Mouse (Mus musculus): ENCODE data around the gene Sycn. TPM values are rescaled to one million over a fixed set of nuclear protein-coding genes. Genes with fewer than 3 reads are reported as not detected.

The Sycn gene
- total RNA-seq, 2 experiments from 2014 or later: not detected

GRCm38 (mm10) chr7:28582841-28583240 is 42.2 kb downstream of the Sycn start:
- no peak for ATAC-seq (replicated peaks; ENCODE audit: low FRiP score, poor library complexity, severe bottlenecking)

GRCm38 (mm10) chr7:28583570-28584344 is 43.1 kb downstream of the Sycn start:
- no peak for ATAC-seq (replicated peaks; ENCODE audit: low FRiP score, poor library complexity, severe bottlenecking)

- ATAC-seq (replicated peaks; ENCODE audit: low FRiP score, poor library complexity, severe bottlenecking): peak; percentile 43
Observed at GRCm38 (mm10) chr7:28584468-28584867, 43.8 kb downstream of the Sycn start.

- ATAC-seq (replicated peaks; ENCODE audit: low FRiP score, poor library complexity, severe bottlenecking): no peak
Observed at GRCm38 (mm10) chr7:28585001-28585400, 44.3 kb downstream of the Sycn start.

- ATAC-seq (replicated peaks; ENCODE audit: low FRiP score, poor library complexity, severe bottlenecking): no peak
Observed at GRCm38 (mm10) chr7:28586663-28587411, 46.2 kb downstream of the Sycn start.

GRCm38 (mm10) chr7:28587644-28588043 is 47.0 kb downstream of the Sycn start:
- ATAC-seq (replicated peaks; ENCODE audit: low FRiP score, poor library complexity, severe bottlenecking): no peak

Other genes with a start within 250 kb of the Sycn start
- gene Selenov, start 249.7 kb upstream of the Sycn start, total RNA-seq (2015; ENCODE audit: low replicate concordance): not detected in 2 replicates
- not detected in 2 replicates for gene Selenov, start 249.7 kb upstream of the Sycn start, total RNA-seq (2017; ENCODE audit: low replicate concordance)
- not detected in 2 replicates for gene Dll3, start 238.6 kb upstream of the Sycn start, total RNA-seq (2015; ENCODE audit: low replicate concordance)
- not detected in 2 replicates for gene Dll3, start 238.6 kb upstream of the Sycn start, total RNA-seq (2017; ENCODE audit: low replicate concordance)
- gene Timm50, start 228.8 kb upstream of the Sycn start, total RNA-seq (2015; ENCODE audit: low replicate concordance): 6.3 and 13.2 TPM in 2 replicates
- gene Timm50, start 228.8 kb upstream of the Sycn start, total RNA-seq (2017; ENCODE audit: low replicate concordance): 6.7 and 9.4 TPM in 2 replicates
- 15.9 and 18.6 TPM in 2 replicates for gene Supt5, start 202.1 kb upstream of the Sycn start, total RNA-seq (2015; ENCODE audit: low replicate concordance)
- 21.6 and 24.4 TPM in 2 replicates for gene Supt5, start 202.1 kb upstream of the Sycn start, total RNA-seq (2017; ENCODE audit: low replicate concordance)
- gene Rps16, start 190.2 kb upstream of the Sycn start, total RNA-seq (2015; ENCODE audit: low replicate concordance): 649 and 667 TPM in 2 replicates
- 67.6 and 181 TPM in 2 replicates for gene Rps16, start 190.2 kb upstream of the Sycn start, total RNA-seq (2017; ENCODE audit: low replicate concordance)
- 4.4 and 6.1 TPM in 2 replicates for gene Plekhg2, start 168.3 kb upstream of the Sycn start, total RNA-seq (2015; ENCODE audit: low replicate concordance)
- 0.98 and 4.1 TPM in 2 replicates for gene Plekhg2, start 168.3 kb upstream of the Sycn start, total RNA-seq (2017; ENCODE audit: low replicate concordance)
- 47.0 and 53.2 TPM in 2 replicates for gene Zfp36, start 160.6 kb upstream of the Sycn start, total RNA-seq (2015; ENCODE audit: low replicate concordance)
- gene Zfp36, start 160.6 kb upstream of the Sycn start, total RNA-seq (2017; ENCODE audit: low replicate concordance): 7.7 and 15.1 TPM in 2 replicates
- gene Med29, start 148.2 kb upstream of the Sycn start, total RNA-seq (2015; ENCODE audit: low replicate concordance): 6.3 and 9.0 TPM in 2 replicates
- gene Med29, start 148.2 kb upstream of the Sycn start, total RNA-seq (2017; ENCODE audit: low replicate concordance): 3.4 TPM in 1 of 2 replicates, not detected in the other
- 26.1 and 32.9 TPM in 2 replicates for gene Paf1, start 147.9 kb upstream of the Sycn start, total RNA-seq (2015; ENCODE audit: low replicate concordance)
- 16.7 and 24.7 TPM in 2 replicates for gene Paf1, start 147.9 kb upstream of the Sycn start, total RNA-seq (2017; ENCODE audit: low replicate concordance)
- gene Gmfg, start 103.4 kb upstream of the Sycn start, total RNA-seq (2015; ENCODE audit: low replicate concordance): 69.4 and 105 TPM in 2 replicates
- gene Gmfg, start 103.4 kb upstream of the Sycn start, total RNA-seq (2017; ENCODE audit: low replicate concordance): 115 and 118 TPM in 2 replicates
- gene Lrfn1, start 88.9 kb upstream of the Sycn start, total RNA-seq (2015; ENCODE audit: low replicate concordance): 6.9 TPM in 1 of 2 replicates, not detected in the other
- gene Lrfn1, start 88.9 kb upstream of the Sycn start, total RNA-seq (2017; ENCODE audit: low replicate concordance): not detected in 2 replicates
- not detected in 2 replicates for gene Ifnl2, start 30.4 kb upstream of the Sycn start, total RNA-seq (2015; ENCODE audit: low replicate concordance)
- gene Ifnl2, start 30.4 kb upstream of the Sycn start, total RNA-seq (2017; ENCODE audit: low replicate concordance): not detected in 2 replicates
- not detected in 2 replicates for gene Ifnl3, start 18.0 kb upstream of the Sycn start, total RNA-seq (2015; ENCODE audit: low replicate concordance)
- not detected in 2 replicates for gene Ifnl3, start 18.0 kb upstream of the Sycn start, total RNA-seq (2017; ENCODE audit: low replicate concordance)
- gene Nccrp1, start 6.4 kb downstream of the Sycn start, total RNA-seq (2015; ENCODE audit: low replicate concordance): 0.84 TPM in 1 of 2 replicates, not detected in the other
- gene Nccrp1, start 6.4 kb downstream of the Sycn start, total RNA-seq (2017; ENCODE audit: low replicate concordance): not detected in 2 replicates
- gene Samd4b, start 57.3 kb downstream of the Sycn start, total RNA-seq (2015; ENCODE audit: low replicate concordance): 7.3 and 11.9 TPM in 2 replicates
- gene Samd4b, start 57.3 kb downstream of the Sycn start, total RNA-seq (2017; ENCODE audit: low replicate concordance): 3.1 and 4.8 TPM in 2 replicates
- 3.1 and 3.5 TPM in 2 replicates for gene Pak4, start 57.3 kb downstream of the Sycn start, total RNA-seq (2015; ENCODE audit: low replicate concordance)
- gene Pak4, start 57.3 kb downstream of the Sycn start, total RNA-seq (2017; ENCODE audit: low replicate concordance): 2.0 and 6.4 TPM in 2 replicates
- gene Acp7, start 90.4 kb downstream of the Sycn start, total RNA-seq (2015; ENCODE audit: low replicate concordance): not detected in 2 replicates
- gene Acp7, start 90.4 kb downstream of the Sycn start, total RNA-seq (2017; ENCODE audit: low replicate concordance): not detected in 2 replicates
- 1.7 TPM in 1 of 2 replicates, not detected in the other for gene Fbxo27, start 152.0 kb downstream of the Sycn start, total RNA-seq (2015; ENCODE audit: low replicate concordance)
- gene Fbxo27, start 152.0 kb downstream of the Sycn start, total RNA-seq (2017; ENCODE audit: low replicate concordance): 0.28 TPM in 1 of 2 replicates, not detected in the other
- gene Fbxo17, start 175.9 kb downstream of the Sycn start, total RNA-seq (2015; ENCODE audit: low replicate concordance): 1.3 TPM in 1 of 2 replicates, not detected in the other
- 2.4 TPM in 1 of 2 replicates, not detected in the other for gene Fbxo17, start 175.9 kb downstream of the Sycn start, total RNA-seq (2017; ENCODE audit: low replicate concordance)
- 31.1 and 44.8 TPM in 2 replicates for gene Mrps12, start 200.9 kb downstream of the Sycn start, total RNA-seq (2015; ENCODE audit: low replicate concordance)
- 6.1 and 8.1 TPM in 2 replicates for gene Mrps12, start 200.9 kb downstream of the Sycn start, total RNA-seq (2017; ENCODE audit: low replicate concordance)
- gene Sars2, start 201.1 kb downstream of the Sycn start, total RNA-seq (2015; ENCODE audit: low replicate concordance): 0.84 TPM in 1 of 2 replicates, not detected in the other
- 1.8 and 4.3 TPM in 2 replicates for gene Sars2, start 201.1 kb downstream of the Sycn start, total RNA-seq (2017; ENCODE audit: low replicate concordance)
- gene Ccer2, start 215.3 kb downstream of the Sycn start, total RNA-seq (2015; ENCODE audit: low replicate concordance): not detected in 2 replicates
- not detected in 2 replicates for gene Ccer2, start 215.3 kb downstream of the Sycn start, total RNA-seq (2017; ENCODE audit: low replicate concordance)
- gene Sirt2, start 225.8 kb downstream of the Sycn start, total RNA-seq (2015; ENCODE audit: low replicate concordance): 18.3 and 21.5 TPM in 2 replicates
- gene Sirt2, start 225.8 kb downstream of the Sycn start, total RNA-seq (2017; ENCODE audit: low replicate concordance): 6.0 and 9.8 TPM in 2 replicates
- 2.9 and 3.8 TPM in 2 replicates for gene Nfkbib, start 226.6 kb downstream of the Sycn start, total RNA-seq (2015; ENCODE audit: low replicate concordance)
- gene Nfkbib, start 226.6 kb downstream of the Sycn start, total RNA-seq (2017; ENCODE audit: low replicate concordance): 2.2 and 3.6 TPM in 2 replicates
- gene Rinl, start 248.1 kb downstream of the Sycn start, total RNA-seq (2015; ENCODE audit: low replicate concordance): 21.1 and 25.0 TPM in 2 replicates
- gene Rinl, start 248.1 kb downstream of the Sycn start, total RNA-seq (2017; ENCODE audit: low replicate concordance): 9.9 and 13.4 TPM in 2 replicates

Data from erythroblast, adult 5-6 weeks (primary cell).